Mouse (Mus musculus): ENCODE measurements around the gene Hvcn1.

Hvcn1 gene

DNA sequence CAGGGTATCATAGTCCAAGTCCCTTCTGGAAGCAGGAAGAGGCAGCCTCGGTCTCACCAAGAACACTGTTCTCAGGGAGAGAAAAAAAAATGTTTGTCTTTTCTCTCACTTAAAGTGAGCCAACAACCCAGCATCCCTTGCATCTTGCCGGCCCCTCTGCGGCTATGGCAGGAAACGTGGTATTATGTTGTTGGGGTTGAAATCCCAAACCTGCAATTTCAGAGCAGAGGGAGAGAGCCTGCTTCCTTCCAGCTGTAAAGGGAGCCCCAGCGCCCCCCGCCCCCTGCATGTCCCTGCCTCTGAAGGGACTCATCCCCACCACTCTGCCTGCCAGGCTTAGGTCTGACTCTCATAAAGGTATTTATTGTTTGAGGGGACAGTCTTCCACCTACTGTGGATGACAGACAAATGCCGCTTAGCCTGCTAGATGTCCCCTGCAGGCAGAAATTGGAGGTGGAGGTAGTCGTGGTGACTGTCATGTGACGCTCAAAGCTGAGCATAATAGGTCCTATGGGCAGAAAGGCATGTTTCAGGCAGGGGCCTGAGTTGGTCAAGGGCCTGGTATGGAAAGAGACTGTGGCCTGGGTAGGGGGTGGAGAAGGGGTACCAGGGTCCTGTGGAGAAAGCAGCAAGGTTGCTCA lies 28.7 kb downstream of the Hvcn1 start:
- no peak for DNase-seq (ENCODE audit: low read depth)

DNA sequence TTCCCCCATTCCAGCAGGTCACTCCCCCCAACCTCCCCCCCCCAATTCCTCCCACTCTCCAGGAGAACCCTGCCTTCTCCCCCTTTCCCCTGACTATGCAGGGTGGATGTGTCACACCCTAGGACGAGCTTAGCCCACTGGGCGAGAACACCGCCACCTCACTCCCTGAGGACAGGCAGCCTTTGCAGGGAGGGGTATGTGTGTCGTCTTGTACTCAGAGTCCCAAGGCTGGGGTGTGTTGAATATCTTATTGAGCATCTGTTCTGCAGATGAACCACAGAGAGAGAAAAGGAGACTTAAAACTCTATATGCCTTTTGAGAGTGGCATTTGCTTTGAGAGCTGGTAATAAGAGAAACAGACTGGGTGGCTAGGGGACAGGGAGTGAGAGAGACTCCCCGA lies 30.6 kb downstream of the Hvcn1 start:
- no peak for DNase-seq (ENCODE audit: low read depth)

- no peak for DNase-seq (ENCODE audit: low read depth)
Observed at GRCm38 (mm10) chr5:122239618-122240017, 33.0 kb downstream of the Hvcn1 start.

GRCm38 (mm10) chr5:122240521-122240920 lies 33.9 kb downstream of the Hvcn1 start:
- DNase-seq (ENCODE audit: low read depth) = no peak

- DNase-seq (ENCODE audit: low read depth) = no peak
Observed at GRCm38 (mm10) chr5:122240989-122241388, 34.4 kb downstream of the Hvcn1 start.

DNA sequence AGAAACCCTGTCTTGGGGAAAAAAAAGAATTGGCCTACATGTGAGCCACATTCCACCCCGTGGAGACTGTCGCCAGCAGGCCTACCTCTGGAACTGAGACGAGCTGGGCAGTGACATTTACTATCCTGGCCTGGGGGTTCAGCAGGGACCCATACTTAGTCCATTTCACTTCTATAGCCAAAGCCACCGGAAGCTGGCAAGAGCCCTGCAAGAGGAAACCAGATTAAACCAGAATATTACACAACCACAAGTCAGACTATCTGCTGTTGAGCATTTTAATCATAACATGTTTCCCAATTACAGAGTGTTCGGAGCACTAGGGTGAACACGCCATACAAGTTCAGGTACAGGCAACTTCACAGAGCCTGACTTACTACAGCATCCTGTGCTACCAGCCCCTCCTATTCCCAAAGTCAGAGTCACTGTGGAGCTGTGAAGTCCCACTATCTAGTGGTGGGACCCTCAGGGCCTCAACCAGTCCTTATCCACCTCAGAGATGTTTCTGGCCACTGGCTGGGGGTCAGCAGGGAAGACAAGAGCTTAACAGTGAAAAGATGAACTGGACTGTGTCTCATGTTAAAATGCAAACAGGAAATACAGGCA lies 36.0 kb downstream of the Hvcn1 start:
- no peak for DNase-seq (ENCODE audit: low read depth)

GRCm38 (mm10) chr5:122243781-122244523 lies 37.3 kb downstream of the Hvcn1 start:
- no peak for DNase-seq (ENCODE audit: low read depth)

DNA sequence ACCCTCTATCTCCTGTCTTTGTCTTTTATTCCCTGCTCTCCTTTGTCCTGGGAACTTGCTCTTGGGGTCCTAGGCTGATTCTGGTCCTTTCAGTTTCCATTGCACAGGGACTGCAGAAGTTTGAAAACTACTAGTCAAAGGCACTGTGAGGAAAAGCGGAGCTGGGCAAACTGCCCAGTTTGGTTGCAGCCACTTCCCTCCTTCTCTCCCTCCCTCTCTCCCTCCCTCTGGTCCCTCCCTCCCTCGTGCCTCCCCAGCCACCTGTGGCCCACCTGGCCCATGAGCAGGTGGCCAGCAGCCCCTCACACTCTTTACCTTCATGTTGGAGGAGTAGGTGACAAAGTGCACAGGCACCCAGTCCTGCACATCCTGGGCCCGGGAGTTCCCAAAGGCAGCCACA lies 38.6 kb downstream of the Hvcn1 start:
- DNase-seq (ENCODE audit: low read depth) = no peak

DNA sequence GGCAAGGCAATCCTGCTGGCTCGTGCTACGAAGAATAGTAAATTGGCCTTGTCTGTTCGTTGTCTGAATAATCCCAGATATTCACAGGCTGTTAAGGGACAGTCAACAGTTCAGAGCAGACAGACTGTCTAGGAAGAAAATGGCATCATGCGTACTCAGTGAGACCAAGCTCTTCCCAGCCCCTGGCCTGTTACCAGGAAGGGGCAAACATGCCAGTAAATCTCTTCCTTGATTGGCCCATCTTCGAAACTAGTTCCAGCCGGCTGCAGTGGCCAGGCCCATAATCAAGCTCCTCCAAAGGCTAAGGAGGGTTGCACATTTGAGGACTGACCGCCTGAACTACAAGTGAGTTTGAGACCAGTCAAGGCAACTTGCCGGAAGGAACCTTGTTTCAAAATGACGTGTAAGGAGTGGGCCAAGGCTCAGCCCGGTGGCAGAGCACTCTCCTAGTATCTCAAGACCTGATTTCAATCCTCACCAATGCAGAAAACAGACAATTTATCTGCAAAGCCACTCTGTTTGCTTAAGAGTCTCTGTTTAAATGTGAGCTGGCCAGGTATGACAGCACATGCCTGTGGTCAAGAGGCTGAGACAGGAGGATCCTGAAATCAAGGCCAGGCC lies 40.1 kb downstream of the Hvcn1 start:
- DNase-seq (ENCODE audit: low read depth) = no peak

DNA sequence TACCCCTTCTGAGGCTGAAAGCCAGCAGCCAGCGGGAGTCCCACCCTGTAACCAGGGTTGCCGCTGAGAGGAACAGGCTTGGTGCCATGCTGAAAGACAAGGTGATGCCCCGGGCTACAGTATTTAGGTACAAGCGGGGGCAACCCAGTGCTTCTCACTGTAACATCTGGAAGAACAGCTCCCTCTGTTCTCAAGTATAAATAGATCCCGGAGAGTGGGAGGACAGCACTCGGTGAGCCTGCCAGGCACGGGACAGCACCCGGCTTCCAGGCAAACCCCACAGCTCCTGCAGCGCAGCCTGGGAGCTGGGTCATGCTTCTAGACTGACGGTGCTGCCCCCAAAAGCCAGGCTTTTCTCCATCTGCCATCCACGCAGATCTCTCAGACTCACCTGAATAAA lies 40.9 kb downstream of the Hvcn1 start:
- no peak for DNase-seq (ENCODE audit: low read depth)

- DNase-seq (ENCODE audit: low read depth) = no peak
Observed at GRCm38 (mm10) chr5:122247934-122248333, 41.3 kb downstream of the Hvcn1 start.

- DNase-seq (ENCODE audit: low read depth) = no peak
Observed at GRCm38 (mm10) chr5:122249281-122249680, 42.7 kb downstream of the Hvcn1 start.

DNA sequence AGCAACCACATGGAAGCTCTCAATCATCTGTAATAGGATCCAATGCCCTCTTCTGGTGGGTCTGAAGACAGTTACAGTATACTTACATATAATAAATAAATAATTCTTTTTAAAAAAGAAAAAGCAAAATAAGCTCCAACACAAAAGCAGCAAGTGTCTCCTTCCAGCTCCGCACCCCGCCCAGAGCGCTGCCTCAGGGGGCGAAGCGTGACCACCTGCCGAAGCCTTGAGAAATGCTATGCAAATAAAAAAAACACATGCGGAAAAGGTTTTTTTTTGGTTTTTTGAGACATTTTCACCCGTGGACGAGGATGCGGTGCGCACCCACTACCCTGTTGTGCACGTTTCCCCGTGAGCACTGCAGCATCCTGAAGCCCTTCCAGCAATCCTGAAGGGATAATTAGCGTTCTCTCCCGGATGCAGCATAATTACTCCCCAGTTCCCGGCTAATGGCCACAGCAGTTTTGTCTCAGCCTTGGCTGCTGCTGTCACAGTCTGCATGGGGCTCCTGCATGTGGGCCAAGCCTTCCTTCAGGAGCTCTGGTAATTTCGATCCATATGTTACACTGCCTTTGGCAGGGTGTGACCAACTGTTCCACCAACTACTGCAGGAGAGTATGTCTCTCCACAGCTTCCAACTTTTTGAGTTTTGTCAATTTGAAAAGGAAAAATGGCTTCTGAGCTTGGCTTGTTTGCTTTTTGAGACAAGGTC lies 45.4 kb downstream of the Hvcn1 start:
- DNase-seq (ENCODE audit: low read depth) = no peak

DNA sequence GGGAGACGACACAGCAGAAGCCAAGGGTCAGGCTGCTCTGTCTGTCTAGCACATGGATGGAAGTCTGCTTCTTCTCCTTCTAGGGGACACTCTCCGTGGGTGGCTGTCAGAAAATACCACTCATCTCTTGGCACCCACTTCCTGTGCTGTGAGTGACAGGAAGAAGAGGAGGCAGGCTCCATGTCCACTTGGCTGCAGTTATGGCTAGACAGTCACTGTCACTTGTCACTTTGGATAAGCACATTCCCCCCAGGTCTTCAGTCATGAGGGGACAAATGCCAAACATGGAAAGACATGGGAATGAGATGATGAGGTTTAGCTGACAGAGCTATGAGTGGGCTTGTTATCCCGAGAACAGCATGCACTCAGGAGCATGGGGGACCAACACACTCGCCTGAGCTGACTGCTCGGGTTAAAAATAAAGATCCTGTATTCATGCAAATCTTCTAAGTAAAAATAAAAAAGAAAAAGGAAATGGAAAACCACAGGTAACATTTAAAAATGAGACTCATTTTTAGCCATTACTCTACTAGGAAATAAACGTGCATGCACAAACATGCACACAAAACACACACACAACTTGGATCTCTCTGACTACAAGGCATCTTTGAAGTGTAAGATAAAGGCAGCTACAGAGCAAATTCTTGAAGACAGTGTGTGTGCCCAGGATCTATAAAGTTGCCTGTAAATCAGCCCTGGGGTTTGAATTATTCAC lies 51.6 kb downstream of the Hvcn1 start:
- no peak for DNase-seq (ENCODE audit: low read depth)

- DNase-seq (ENCODE audit: low read depth) = no peak
Observed at GRCm38 (mm10) chr5:122262104-122262503, 55.5 kb downstream of the Hvcn1 start.

DNA sequence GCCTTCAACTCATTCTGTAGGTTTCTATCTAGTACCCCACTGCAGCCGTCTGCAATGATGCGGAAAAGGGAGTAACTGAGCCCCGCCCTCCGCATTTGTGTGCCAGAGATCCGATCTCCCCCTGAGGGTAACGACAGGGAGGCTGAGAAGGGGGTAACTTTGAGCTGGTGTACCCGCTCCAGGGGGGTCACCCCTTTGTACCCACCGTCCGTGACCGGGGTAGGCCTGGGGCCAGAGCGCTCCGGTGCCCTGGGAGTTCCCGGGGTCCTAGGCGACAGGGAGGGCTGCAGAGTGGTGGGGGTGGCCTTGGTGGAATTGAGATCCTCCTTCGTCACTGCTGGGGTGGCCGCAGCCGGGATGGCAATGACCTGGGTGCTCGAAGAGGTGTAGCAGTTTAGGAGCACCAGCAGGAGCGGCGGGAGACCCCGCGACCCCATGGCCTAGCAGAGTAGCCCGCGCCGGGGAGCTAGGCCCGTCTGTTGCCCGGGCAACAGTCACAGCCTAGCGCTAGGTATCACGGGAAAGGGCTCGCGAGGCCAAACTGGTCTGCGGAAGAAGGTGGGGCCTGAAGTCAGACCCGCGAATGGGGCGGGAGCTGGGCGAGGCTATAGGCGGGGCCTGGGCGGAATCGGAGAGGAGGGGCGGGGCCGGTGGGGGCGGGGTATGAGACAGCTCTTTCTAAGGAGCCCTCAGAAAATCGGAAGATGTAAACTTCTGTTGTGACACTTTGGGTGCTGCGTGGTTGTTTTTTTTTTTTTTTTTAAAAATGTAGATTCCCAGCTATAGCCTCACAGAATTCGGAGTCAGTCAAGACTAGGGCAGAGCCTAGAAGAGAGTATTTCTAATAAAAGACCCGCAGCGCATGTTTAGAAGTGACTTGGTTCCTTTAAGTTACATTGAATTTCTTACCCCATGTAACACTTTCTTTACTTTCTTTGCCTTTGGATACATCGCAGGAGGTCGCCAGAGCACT lies 57.6 kb downstream of the Hvcn1 start, which contains the start of gene Tctn1:
Gene Tctn1 (minus strand): TSS at position 528 of the 973 bp plus-strand sequence.
- DNase-seq (ENCODE audit: low read depth) = peak; percentile 89

DNA sequence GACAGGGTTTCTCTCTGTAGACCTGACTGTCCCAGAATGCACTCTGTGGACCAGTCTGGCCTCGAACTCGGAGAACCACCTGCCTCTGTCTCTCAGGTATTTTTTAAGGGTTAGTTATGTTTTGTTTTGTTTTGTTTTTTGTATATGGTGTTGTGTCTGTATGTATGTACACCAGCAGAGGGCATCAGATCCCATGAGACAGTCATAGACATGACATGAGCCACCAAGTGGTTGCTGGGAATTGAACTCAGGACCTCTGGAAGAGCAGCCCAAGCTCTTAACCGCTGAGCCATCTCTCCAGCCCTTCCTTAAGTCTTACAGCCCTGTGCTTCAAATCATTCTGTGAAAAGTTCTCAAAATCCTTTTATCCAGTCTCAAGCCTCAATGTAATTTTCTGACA lies 58.6 kb downstream of the Hvcn1 start:
- no peak for DNase-seq (ENCODE audit: low read depth)

GRCm38 (mm10) chr5:122265942-122266341 lies 59.3 kb downstream of the Hvcn1 start:
- DNase-seq (ENCODE audit: low read depth) = no peak

DNA sequence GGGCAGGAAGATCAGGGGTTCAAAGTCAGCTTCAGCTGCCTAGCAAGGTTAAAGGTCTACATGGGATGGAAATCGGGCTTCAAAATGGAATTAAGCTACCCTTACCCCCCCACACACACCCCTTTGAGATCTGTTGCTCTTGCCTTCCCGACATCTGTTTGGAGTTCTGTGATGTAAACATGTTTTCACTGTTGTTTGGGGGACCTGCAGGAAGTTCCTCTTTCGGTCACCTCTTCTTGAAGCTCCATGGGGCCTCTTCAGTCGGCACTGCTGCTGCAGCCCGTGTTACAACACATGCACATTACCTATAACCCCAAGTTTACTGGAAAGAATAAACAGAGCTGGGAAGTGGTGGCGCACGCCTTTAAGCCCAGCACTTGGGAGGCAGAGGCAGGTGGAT lies 60.5 kb downstream of the Hvcn1 start:
- DNase-seq (ENCODE audit: low read depth) = no peak

- peak; percentile 73 for DNase-seq (ENCODE audit: low read depth)
Observed at GRCm38 (mm10) chr5:122267899-122268298, 61.3 kb downstream of the Hvcn1 start.

Data from c-Kit-positive CD71-positive TER-119-negative erythroid progenitor cells, embryonic 14.5 days (primary cell).